Mouse (Mus musculus): ENCODE results near the gene Elmo2. TPM values are rescaled to one million over a fixed set of nuclear protein-coding genes. Genes with fewer than 3 reads are reported as not detected.

The Elmo2 gene
- polyA plus RNA-seq, 1 experiment from 2014 or later: 70.6 TPM

DNA sequence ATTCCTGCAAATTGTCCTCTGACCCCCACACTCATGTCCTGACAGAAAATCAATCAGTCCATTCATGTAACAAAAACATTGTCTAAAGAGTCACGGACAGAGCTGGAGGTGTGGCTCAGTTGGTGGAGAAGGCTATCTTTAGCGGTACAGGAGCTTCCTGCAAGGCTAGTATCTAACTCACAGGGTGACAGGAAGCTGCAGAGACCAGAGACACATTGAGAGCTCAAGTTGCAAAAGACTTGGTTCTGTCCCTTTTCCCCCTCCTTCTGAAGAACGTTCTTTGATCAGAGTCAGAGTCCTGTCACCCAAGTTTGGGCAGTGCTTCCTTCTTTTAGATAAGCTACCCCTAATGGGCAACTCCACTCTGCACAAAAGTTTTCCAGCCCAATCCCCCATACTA lies 3.4 kb upstream of the Elmo2 start:
- Histone ChIP-seq H3K27me3 (replicated peaks; ENCODE audit: control insufficient read depth, insufficient read depth, low read length) (no peaks in the 10 kb centered on the region), H3K9ac (ENCODE audit: low read depth, low read length) (no peak overlapping the region), H3K4me1 (ENCODE audit: control insufficient read depth, insufficient read depth, low read length) (peaks cover 13% of the 10 kb centered on the region), H3K4me2 (ENCODE audit: low read depth, low read length) (no peak overlapping the region), H3K36me3 (ENCODE audit: control insufficient read depth, insufficient read depth, low read length) (no peaks in the 10 kb centered on the region), H3K4me3 (ENCODE audit: low read depth, low read length) (no peak overlapping the region), H3K27ac (replicated peaks; ENCODE audit: low read depth, low read length) (no peak overlapping the region), H3K9me3 (ENCODE audit: control insufficient read depth, low read length) (0 out of 2 replicates have a peak, but pooled peaks cover 4% of the 10 kb centered on the region)
- no peak for ATAC-seq (ENCODE audit: low read depth)
- 45% methylated on average over 3 of the region's 3 CpGs for WGBS
- no peak for DNase-seq (ENCODE audit: low spot score)

DNA sequence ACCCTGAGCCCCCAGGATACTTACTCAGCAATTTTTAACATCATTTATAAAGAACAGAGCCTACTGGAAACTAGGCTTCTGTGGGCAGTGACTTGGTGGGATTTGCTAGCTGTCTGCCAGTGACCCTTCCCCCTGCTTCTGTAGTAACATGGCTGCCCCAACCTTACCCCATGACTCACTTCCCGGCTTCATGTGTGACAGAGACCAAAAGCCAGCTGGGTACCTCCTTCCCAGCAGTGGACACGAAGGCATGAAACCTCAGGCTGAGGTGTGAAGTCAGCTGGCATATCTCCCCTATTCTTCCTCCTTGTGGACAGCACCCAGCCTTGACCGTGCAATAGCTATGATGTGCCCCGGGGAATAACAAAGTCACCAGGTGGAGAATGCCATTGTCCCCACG lies 2.5 kb upstream of the Elmo2 start:
- no peak overlapping the region for H3K4me3 ChIP-seq (ENCODE audit: low read depth, low read length)
- no peak overlapping the region for H3K9ac ChIP-seq (ENCODE audit: low read depth, low read length)
- H3K4me1 ChIP-seq (ENCODE audit: control insufficient read depth, insufficient read depth, low read length): peaks cover 23% of the 10 kb centered on the region
- H3K4me2 ChIP-seq (ENCODE audit: low read depth, low read length): no peak overlapping the region
- no peaks in the 10 kb centered on the region for H3K27me3 ChIP-seq (replicated peaks; ENCODE audit: control insufficient read depth, insufficient read depth, low read length)
- 0 out of 2 replicates have a peak, but pooled peaks cover 4% of the 10 kb centered on the region for H3K9me3 ChIP-seq (ENCODE audit: control insufficient read depth, low read length)
- 77% methylated on average over 5 of the region's 5 CpGs for WGBS
- ATAC-seq (ENCODE audit: low read depth): no peak
- DNase-seq (ENCODE audit: low spot score): no peak
- H3K36me3 ChIP-seq (ENCODE audit: control insufficient read depth, insufficient read depth, low read length): no peaks in the 10 kb centered on the region
- H3K27ac ChIP-seq (replicated peaks; ENCODE audit: low read depth, low read length): no peak overlapping the region

DNA sequence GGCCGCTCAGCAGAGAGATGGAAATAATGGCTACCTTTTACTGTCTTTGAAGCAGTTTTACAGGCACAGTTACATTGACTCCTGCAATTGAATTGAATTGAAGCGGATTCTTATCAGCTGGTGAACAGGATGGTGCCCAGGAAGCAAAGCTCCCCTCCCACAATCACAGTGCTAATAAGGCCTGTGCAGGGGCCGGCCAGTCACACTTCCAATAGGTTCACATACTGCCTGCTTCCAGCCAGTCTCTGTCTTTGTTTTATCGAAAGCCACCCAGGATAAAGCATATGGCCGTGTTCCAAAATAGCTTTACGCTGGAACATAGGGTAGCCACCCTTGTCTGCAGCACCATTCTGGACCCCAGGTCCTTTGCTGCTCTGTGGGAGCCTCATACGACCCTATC lies 1.1 kb upstream of the Elmo2 start:
- no peaks in the 10 kb centered on the region for H3K27me3 ChIP-seq (replicated peaks; ENCODE audit: control insufficient read depth, insufficient read depth, low read length)
- 0 out of 2 replicates have a peak overlapping the region, but pooled peaks have one; percentile 35 for H3K9ac ChIP-seq (ENCODE audit: low read depth, low read length)
- peak overlapping the region; percentile 89 for H3K4me3 ChIP-seq (ENCODE audit: low read depth, low read length)
- ATAC-seq (ENCODE audit: low read depth) (no peak), DNase-seq (ENCODE audit: low spot score) (no peak)
- 0 out of 2 replicates have a peak, but pooled peaks cover 4% of the 10 kb centered on the region for H3K9me3 ChIP-seq (ENCODE audit: control insufficient read depth, low read length)
- no peak overlapping the region for H3K27ac ChIP-seq (replicated peaks; ENCODE audit: low read depth, low read length)
- H3K36me3 ChIP-seq (ENCODE audit: control insufficient read depth, insufficient read depth, low read length): no peaks in the 10 kb centered on the region
- WGBS: 60% methylated on average over 7 of the region's 7 CpGs
- peak overlapping the region; percentile 87 for H3K4me2 ChIP-seq (ENCODE audit: low read depth, low read length)
- H3K4me1 ChIP-seq (ENCODE audit: control insufficient read depth, insufficient read depth, low read length): peaks cover 27% of the 10 kb centered on the region

DNA sequence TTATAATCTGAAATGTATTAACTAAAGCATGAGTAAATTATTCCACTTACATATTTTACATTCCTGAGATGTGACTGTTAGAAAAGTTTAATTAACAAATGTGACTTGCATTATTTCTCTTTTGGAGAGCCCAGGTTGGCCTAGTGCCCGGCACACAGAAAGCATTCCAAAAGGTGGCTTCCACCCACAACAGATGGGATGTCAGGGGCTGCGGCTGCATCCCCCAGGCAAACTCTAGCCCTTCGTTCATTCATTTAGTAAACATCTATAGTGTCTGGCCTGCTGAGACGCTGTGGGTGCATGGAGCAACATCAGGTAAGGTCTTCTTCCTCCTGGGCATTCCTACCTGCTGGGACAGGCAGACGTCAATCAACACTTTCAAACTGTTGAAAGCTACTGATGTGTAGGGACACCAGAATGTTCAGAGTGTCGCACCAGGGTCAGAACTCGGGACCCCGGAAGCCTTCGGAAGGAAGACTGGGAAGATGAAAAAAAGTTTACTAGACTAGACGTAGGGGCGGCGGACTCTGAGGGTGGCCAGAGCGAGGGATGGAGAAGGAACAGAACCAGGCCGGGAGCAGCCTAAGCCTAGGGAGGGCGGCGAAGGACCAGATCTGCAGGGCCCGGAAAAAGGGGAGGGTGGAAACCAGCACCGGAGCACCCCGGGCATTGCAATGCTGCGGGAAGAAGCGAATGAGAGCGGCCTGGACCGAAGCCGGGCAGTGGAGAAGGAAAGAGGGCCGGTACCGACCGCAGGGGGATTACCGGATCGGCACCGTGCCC lies 567 bp downstream of the Elmo2 start:
- H3K4me2 ChIP-seq (ENCODE audit: low read depth, low read length): peak overlapping the region; percentile 85
- H3K27ac ChIP-seq (replicated peaks; ENCODE audit: low read depth, low read length): peak overlapping the region; percentile 54
- no peaks in the 10 kb centered on the region for H3K36me3 ChIP-seq (ENCODE audit: control insufficient read depth, insufficient read depth, low read length)
- H3K9ac ChIP-seq (ENCODE audit: low read depth, low read length): peak overlapping the region; percentile 87
- H3K9me3 ChIP-seq (ENCODE audit: control insufficient read depth, low read length): no peaks in the 10 kb centered on the region
- H3K4me3 ChIP-seq (ENCODE audit: low read depth, low read length): peak overlapping the region; percentile 89
- H3K27me3 ChIP-seq (replicated peaks; ENCODE audit: control insufficient read depth, insufficient read depth, low read length): no peaks in the 10 kb centered on the region
- peaks cover 43% of the 10 kb centered on the region for H3K4me1 ChIP-seq (ENCODE audit: control insufficient read depth, insufficient read depth, low read length)
- ATAC-seq (ENCODE audit: low read depth) (peak; percentile 32), DNase-seq (ENCODE audit: low spot score) (no peak)
- WGBS: under 1% methylated on average over 18 of the region's 30 CpGs

DNA sequence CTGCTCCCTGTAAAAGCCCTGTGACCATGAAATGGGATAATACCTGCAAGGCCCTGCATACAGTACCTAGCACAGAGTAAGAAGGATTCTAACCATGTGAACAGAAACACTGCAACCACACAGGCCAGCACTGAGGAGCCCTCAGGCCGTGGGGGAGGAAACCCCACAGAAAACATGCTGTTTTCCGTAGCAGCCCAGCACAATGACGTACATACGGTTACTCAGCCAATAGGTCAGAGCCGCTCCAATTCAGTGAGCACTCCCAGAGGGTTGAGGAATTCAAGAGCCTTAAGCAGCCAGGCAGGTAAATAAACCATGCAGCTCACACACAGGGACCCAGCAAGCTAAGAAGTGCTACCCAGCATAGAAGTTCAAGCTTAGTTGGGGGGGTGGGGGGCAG lies 2.4 kb downstream of the Elmo2 start:
- peaks cover 46% of the 10 kb centered on the region for H3K4me1 ChIP-seq (ENCODE audit: control insufficient read depth, insufficient read depth, low read length)
- 41% methylated on average over 5 of the region's 5 CpGs for WGBS
- H3K4me3 ChIP-seq (ENCODE audit: low read depth, low read length): no peak overlapping the region
- no peaks in the 10 kb centered on the region for H3K27me3 ChIP-seq (replicated peaks; ENCODE audit: control insufficient read depth, insufficient read depth, low read length)
- H3K4me2 ChIP-seq (ENCODE audit: low read depth, low read length): peak overlapping the region; percentile 85
- no peak overlapping the region for H3K27ac ChIP-seq (replicated peaks; ENCODE audit: low read depth, low read length)
- DNase-seq (ENCODE audit: low spot score) (no peak), ATAC-seq (ENCODE audit: low read depth) (no peak)
- H3K9me3 ChIP-seq (ENCODE audit: control insufficient read depth, low read length): no peaks in the 10 kb centered on the region
- 0 out of 2 replicates have a peak overlapping the region, but pooled peaks have one; percentile 2 for H3K9ac ChIP-seq (ENCODE audit: low read depth, low read length)
- no peaks in the 10 kb centered on the region for H3K36me3 ChIP-seq (ENCODE audit: control insufficient read depth, insufficient read depth, low read length)

DNA sequence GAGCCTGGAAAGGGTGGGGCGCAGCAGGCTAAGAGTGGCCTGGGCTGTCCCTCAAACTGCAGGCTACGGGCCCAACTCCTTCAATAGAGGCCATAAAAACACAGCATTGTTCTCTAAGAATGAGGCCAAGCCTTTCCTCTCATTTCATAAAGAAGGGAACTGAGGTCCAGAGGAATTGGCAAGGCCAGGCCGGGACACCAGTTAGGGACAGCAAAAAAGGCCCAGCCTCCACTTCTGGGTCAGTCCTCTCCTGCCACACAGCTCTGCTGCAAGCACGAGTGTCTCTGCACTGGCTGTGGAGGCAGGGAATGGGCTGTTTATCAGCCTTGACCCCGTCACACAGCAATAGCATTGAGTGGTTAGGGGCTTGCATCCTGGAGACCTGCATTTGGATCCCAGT lies 2.8 kb downstream of the Elmo2 start:
- no peak for ATAC-seq (ENCODE audit: low read depth)
- DNase-seq (ENCODE audit: low spot score): no peak
- no peak overlapping the region for H3K4me2 ChIP-seq (ENCODE audit: low read depth, low read length)
- H3K27me3 ChIP-seq (replicated peaks; ENCODE audit: control insufficient read depth, insufficient read depth, low read length): no peaks in the 10 kb centered on the region
- no peak overlapping the region for H3K4me3 ChIP-seq (ENCODE audit: low read depth, low read length)
- peaks cover 46% of the 10 kb centered on the region for H3K4me1 ChIP-seq (ENCODE audit: control insufficient read depth, insufficient read depth, low read length)
- no peaks in the 10 kb centered on the region for H3K36me3 ChIP-seq (ENCODE audit: control insufficient read depth, insufficient read depth, low read length)
- 0 out of 2 replicates have a peak overlapping the region, but pooled peaks have one; percentile 2 for H3K9ac ChIP-seq (ENCODE audit: low read depth, low read length)
- no peak overlapping the region for H3K27ac ChIP-seq (replicated peaks; ENCODE audit: low read depth, low read length)
- WGBS: 77% methylated on average over 5 of the region's 5 CpGs
- no peaks in the 10 kb centered on the region for H3K9me3 ChIP-seq (ENCODE audit: control insufficient read depth, low read length)

DNA sequence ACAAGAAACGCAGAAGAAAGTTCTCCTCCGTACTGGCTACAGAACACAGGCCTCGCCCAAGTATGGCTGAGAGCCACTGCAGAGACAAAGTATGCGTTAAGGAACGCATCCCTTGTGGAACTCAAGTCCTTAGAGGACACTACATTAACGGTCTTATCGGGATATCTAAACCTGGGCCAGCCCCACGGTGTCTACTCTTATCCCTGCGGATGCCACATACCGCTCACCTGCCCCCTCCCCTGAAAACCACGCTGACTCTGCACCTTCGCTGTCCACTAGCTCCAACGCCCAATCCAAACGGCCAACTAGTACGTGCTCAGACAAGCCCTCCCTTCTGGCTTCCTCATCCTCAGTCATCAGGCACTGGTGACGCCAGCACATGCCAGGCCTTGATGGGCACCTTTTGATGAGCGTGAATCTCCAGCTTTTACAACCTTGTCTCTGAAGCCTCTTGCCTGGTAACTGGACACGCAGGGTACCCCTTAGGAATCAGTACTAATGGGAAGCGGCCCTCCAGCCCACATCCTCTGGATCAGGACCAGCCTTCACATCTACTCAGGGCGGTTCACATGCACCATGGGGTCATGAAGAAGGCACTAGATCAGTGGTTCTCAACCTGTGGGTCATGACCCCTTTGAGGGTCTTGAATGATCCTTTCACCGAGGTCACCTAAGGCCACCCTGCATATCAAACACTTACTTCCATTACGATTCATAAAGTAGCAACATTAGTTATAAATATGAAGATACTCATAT lies 4.1 kb downstream of the Elmo2 start:
- Histone ChIP-seq H3K27me3 (replicated peaks; ENCODE audit: control insufficient read depth, insufficient read depth, low read length) (no peaks in the 10 kb centered on the region), H3K4me2 (ENCODE audit: low read depth, low read length) (no peak overlapping the region), H3K4me1 (ENCODE audit: control insufficient read depth, insufficient read depth, low read length) (peaks cover 56% of the 10 kb centered on the region), H3K27ac (replicated peaks; ENCODE audit: low read depth, low read length) (no peak overlapping the region), H3K4me3 (ENCODE audit: low read depth, low read length) (no peak overlapping the region), H3K9ac (ENCODE audit: low read depth, low read length) (no peak overlapping the region), H3K9me3 (ENCODE audit: control insufficient read depth, low read length) (no peaks in the 10 kb centered on the region), H3K36me3 (ENCODE audit: control insufficient read depth, insufficient read depth, low read length) (no peaks in the 10 kb centered on the region)
- WGBS: 86% methylated on average over 22 of the region's 22 CpGs
- DNase-seq (ENCODE audit: low spot score) (no peak), ATAC-seq (ENCODE audit: low read depth) (no peak)

DNA sequence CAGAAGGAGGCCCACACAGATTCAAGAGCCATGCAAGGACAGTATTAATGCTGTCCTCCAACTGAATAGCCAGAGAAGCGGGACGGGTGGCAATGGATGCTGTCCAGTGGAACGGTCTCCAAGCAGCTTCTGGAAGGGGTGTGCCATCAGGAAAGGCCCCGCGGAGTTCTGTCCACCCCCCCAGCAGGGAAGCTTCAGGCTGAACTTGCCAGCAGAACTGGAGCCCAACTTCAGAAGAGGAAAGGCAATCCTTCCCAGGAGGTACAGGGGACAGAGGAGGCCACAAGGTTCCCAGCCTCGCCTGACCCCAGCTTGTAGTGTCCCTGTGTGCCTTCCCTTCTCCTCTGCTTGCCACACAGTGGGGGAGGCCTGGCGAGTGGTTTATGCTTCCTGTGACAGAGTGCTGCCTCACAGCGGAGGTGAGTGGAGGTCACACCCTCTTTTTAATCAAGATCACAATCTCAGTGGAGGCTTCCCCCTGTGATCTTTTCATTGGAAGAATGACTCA lies 4.8 kb downstream of the Elmo2 start:
- 59% methylated on average over 6 of the region's 8 CpGs for WGBS
- ATAC-seq (ENCODE audit: low read depth) (no peak), DNase-seq (ENCODE audit: low spot score) (no peak)
- Histone ChIP-seq H3K9me3 (ENCODE audit: control insufficient read depth, low read length) (no peaks in the 10 kb centered on the region), H3K4me1 (ENCODE audit: control insufficient read depth, insufficient read depth, low read length) (peaks cover 62% of the 10 kb centered on the region), H3K9ac (ENCODE audit: low read depth, low read length) (no peak overlapping the region), H3K27ac (replicated peaks; ENCODE audit: low read depth, low read length) (peak overlapping the region; percentile 63), H3K4me2 (ENCODE audit: low read depth, low read length) (peak overlapping the region; percentile 16; the same call in 1 of the 2 replicates), H3K27me3 (replicated peaks; ENCODE audit: control insufficient read depth, insufficient read depth, low read length) (no peaks in the 10 kb centered on the region), H3K4me3 (ENCODE audit: low read depth, low read length) (no peak overlapping the region), H3K36me3 (ENCODE audit: control insufficient read depth, insufficient read depth, low read length) (no peaks in the 10 kb centered on the region)

All from embryonic facial prominence, embryonic 14.5 days (tissue).